Mouse (Mus musculus) MEL (cell line): ENCODE measurements around the gene Gm20696. TPM values are rescaled to one million over a fixed set of nuclear protein-coding genes. Genes with fewer than 3 reads are reported as not detected.

ENCODE experiments used
- DNase-seq: peaks from one replicate; pipeline ENCODE4 v3.0.0; 2011; ENCODE audit warnings: low read depth, low spot score
- H3K27ac ChIP-seq: 2 replicates; pipeline ENCODE4 v1.5.1; 2012; ENCODE audit warnings: low read depth, mild to moderate bottlenecking, control low read depth, low read length, moderate library complexity; ENCODE audit not compliant: control insufficient read depth
- H3K27me3 ChIP-seq, 2 experiments: fragments of 150-350 bp in 1 of 2; sonication (generic) in 1 of 2; 2 replicates each; pipeline ENCODE4 v1.6.1; 2012; ENCODE audit warnings: low read length in 2 of 2, mild to moderate bottlenecking in 2 of 2, improper control_type of control experiment in 1 of 2, moderate library complexity in 1 of 2; ENCODE audit not compliant: insufficient read depth in 2 of 2, control insufficient read depth in 1 of 2
- H3K36me3 ChIP-seq, 2 experiments: 2 replicates each; pipeline ENCODE4 v1.6.1; 2012 to 2014; ENCODE audit warnings: low read length in 2 of 2, improper control_type of control experiment in 1 of 2, inconsistent platforms in 1 of 2, mild to moderate bottlenecking in 1 of 2; ENCODE audit not compliant: insufficient read depth in 2 of 2, control insufficient read depth in 1 of 2
- H3K4me1 ChIP-seq, 2 experiments: fragments of 150-350 bp in 1 of 2; sonication (generic) in 1 of 2; 2 replicates each; pipeline ENCODE4 v1.6.1; 2012; ENCODE audit warnings: low read length in 2 of 2, improper control_type of control experiment in 1 of 2, mild to moderate bottlenecking in 1 of 2; ENCODE audit not compliant: insufficient read depth in 2 of 2, control insufficient read depth in 1 of 2
- H3K4me3 ChIP-seq, 2 experiments: fragments of 150-350 bp in 1 of 2; sonication (generic) in 1 of 2; 2 replicates each; pipeline ENCODE4 v1.5.1; 2012; ENCODE audit warnings: low read depth in 2 of 2, low read length in 2 of 2, mild to moderate bottlenecking in 2 of 2, moderate library complexity in 2 of 2, control low read depth in 1 of 2, improper control_type of control experiment in 1 of 2; ENCODE audit not compliant: control insufficient read depth in 1 of 2, insufficient read depth in 1 of 2
- H3K79me2 ChIP-seq: 2 replicates; pipeline ENCODE4 v1.6.1; 2012; ENCODE audit warnings: mild to moderate bottlenecking, low read length, moderate library complexity; ENCODE audit not compliant: control insufficient read depth, poor library complexity, insufficient read depth
- H3K9ac ChIP-seq: 2 replicates; pipeline ENCODE4 v1.6.1; 2012; ENCODE audit warnings: low read depth, mild to moderate bottlenecking, control low read depth, low read length, moderate library complexity; ENCODE audit not compliant: control insufficient read depth, poor library complexity, severe bottlenecking
- H3K9me3 ChIP-seq: fragments of 150-350 bp; sonication (generic); replicated peaks from 2 replicates; pipeline ENCODE4 v1.6.1; 2012; ENCODE audit warnings: mild to moderate bottlenecking, low read length, improper control_type of control experiment, moderate library complexity; ENCODE audit not compliant: insufficient read depth
- BHLHE40 ChIP-seq: IDR thresholded peaks from 2 replicates; pipeline ENCODE4 v1.6.1; 2012; ENCODE audit warnings: low read depth, mild to moderate bottlenecking, inconsistent platforms, low read length, improper control_type of control experiment, borderline replicate concordance
- CHD1 ChIP-seq: IDR thresholded peaks from 2 replicates; pipeline ENCODE4 v1.6.1; 2012; ENCODE audit warnings: low read depth, mild to moderate bottlenecking, inconsistent platforms, low read length, improper control_type of control experiment
- CHD2 ChIP-seq: IDR thresholded peaks from 2 replicates; pipeline ENCODE4 v1.6.1; 2011; ENCODE audit warnings: low read length, improper control_type of control experiment
- CTCF ChIP-seq, 3 experiments: IDR thresholded peaks in 2 of 3; conservative IDR thresholded peaks in 1 of 3; 2 replicates each; pipeline ENCODE4 v1.5.1; 2011 to 2012; ENCODE audit warnings: low read length in 3 of 3, low read depth in 2 of 3, mild to moderate bottlenecking in 2 of 3, improper control_type of control experiment in 1 of 3, inconsistent platforms in 1 of 3, mixed read lengths in 1 of 3, moderate library complexity in 1 of 3; ENCODE audit not compliant: control insufficient read depth in 1 of 3, insufficient read depth in 1 of 3, poor library complexity in 1 of 3, severe bottlenecking in 1 of 3
- ELF1 ChIP-seq: IDR thresholded peaks from 2 replicates; pipeline ENCODE4 v1.6.1; 2014; ENCODE audit warnings: low read depth, mild to moderate bottlenecking, inconsistent platforms, low read length, improper control_type of control experiment, moderate library complexity
- EP300 ChIP-seq, 2 experiments: IDR thresholded peaks; 2 replicates each; pipeline ENCODE4 v1.6.1; 2011; ENCODE audit warnings: improper control_type of control experiment in 2 of 2, low read length in 2 of 2, low read depth in 1 of 2, mild to moderate bottlenecking in 1 of 2
- ETS1 ChIP-seq: IDR thresholded peaks from 2 replicates; pipeline ENCODE4 v1.6.1; 2012; ENCODE audit warnings: low read depth, mild to moderate bottlenecking, inconsistent platforms, low read length, improper control_type of control experiment, moderate library complexity
- GABPA ChIP-seq: IDR thresholded peaks from 2 replicates; pipeline ENCODE4 v1.6.1; 2012; ENCODE audit warnings: low read depth, mild to moderate bottlenecking, inconsistent platforms, low read length, improper control_type of control experiment, moderate library complexity
- GATA1 ChIP-seq: IDR thresholded peaks from 2 replicates; pipeline ENCODE4 v1.6.1; 2011; ENCODE audit warnings: low read depth, low read length, improper control_type of control experiment
- HCFC1 ChIP-seq: IDR thresholded peaks from 2 replicates; pipeline ENCODE4 v1.6.1; 2012; ENCODE audit warnings: low read depth, mild to moderate bottlenecking, inconsistent platforms, low read length, improper control_type of control experiment, moderate library complexity
- JUND ChIP-seq: IDR thresholded peaks from 2 replicates; pipeline ENCODE4 v1.6.1; 2011; ENCODE audit warnings: low read depth, mild to moderate bottlenecking, improper control_type of control experiment, low read length
- KAT2A ChIP-seq: conservative IDR thresholded peaks from 2 replicates; pipeline ENCODE4 v1.6.1; 2012; ENCODE audit warnings: low read depth, low read length, improper control_type of control experiment, inconsistent platforms
- MAFK ChIP-seq: IDR thresholded peaks from 2 replicates; pipeline ENCODE4 v1.6.1; 2011; ENCODE audit warnings: low read depth, mild to moderate bottlenecking, low read length, improper control_type of control experiment, borderline replicate concordance
- MAX ChIP-seq: IDR thresholded peaks from 2 replicates; pipeline ENCODE4 v1.6.1; 2011; ENCODE audit warnings: low read length, improper control_type of control experiment
- MEF2A ChIP-seq: IDR thresholded peaks from 2 replicates; pipeline ENCODE4 v1.6.1; 2014; ENCODE audit warnings: low read depth, mild to moderate bottlenecking, inconsistent platforms, low read length, improper control_type of control experiment; ENCODE audit not compliant: poor library complexity, insufficient replicate concordance, severe bottlenecking; ENCODE audit errors: extremely low read depth
- MXI1 ChIP-seq: IDR thresholded peaks from 2 replicates; pipeline ENCODE4 v1.6.1; 2011; ENCODE audit warnings: mild to moderate bottlenecking, low read depth, low read length, improper control_type of control experiment
- MYB ChIP-seq: IDR thresholded peaks from 2 replicates; pipeline ENCODE4 v1.6.1; 2011; ENCODE audit warnings: mild to moderate bottlenecking, low read depth, low read length, improper control_type of control experiment
- NELFE ChIP-seq: IDR thresholded peaks from 2 replicates; pipeline ENCODE4 v1.6.1; 2011; ENCODE audit warnings: low read depth, low read length, improper control_type of control experiment
- POLR2A ChIP-seq, 2 experiments: IDR thresholded peaks; 2 replicates each; pipeline ENCODE4 v1.6.1; 2011 to 2012; ENCODE audit warnings: low read length in 2 of 2, mild to moderate bottlenecking in 2 of 2, control low read depth in 1 of 2, improper control_type of control experiment in 1 of 2, low read depth in 1 of 2, moderate library complexity in 1 of 2; ENCODE audit not compliant: control insufficient read depth in 1 of 2, insufficient read depth in 1 of 2, poor library complexity in 1 of 2
- POLR2AphosphoS5 ChIP-seq: IDR thresholded peaks from 2 replicates; pipeline ENCODE4 v1.6.1; 2012; ENCODE audit warnings: low read depth, borderline replicate concordance, mild to moderate bottlenecking, inconsistent platforms, low read length, moderate library complexity, mixed read lengths
- SIN3A ChIP-seq: IDR thresholded peaks from 2 replicates; pipeline ENCODE4 v1.6.1; 2012; ENCODE audit warnings: low read length, improper control_type of control experiment, inconsistent platforms
- TAL1 ChIP-seq: IDR thresholded peaks from 2 replicates; pipeline ENCODE4 v1.6.1; 2012; ENCODE audit warnings: mild to moderate bottlenecking, inconsistent platforms, low read length, moderate library complexity, mixed read lengths
- UBTF ChIP-seq: IDR thresholded peaks from 2 replicates; pipeline ENCODE4 v1.6.1; 2012; ENCODE audit warnings: low read depth, mild to moderate bottlenecking, inconsistent platforms, low read length, improper control_type of control experiment, moderate library complexity, borderline replicate concordance; ENCODE audit not compliant: insufficient read depth
- ZC3H11A ChIP-seq: IDR thresholded peaks from 2 replicates; pipeline ENCODE4 v1.6.1; 2012; ENCODE audit warnings: low read depth, mild to moderate bottlenecking, inconsistent platforms, low read length, improper control_type of control experiment
- ZKSCAN1 ChIP-seq: IDR thresholded peaks from 2 replicates; pipeline ENCODE4 v1.6.1; 2012; ENCODE audit warnings: low read depth, mild to moderate bottlenecking, inconsistent platforms, low read length, improper control_type of control experiment, moderate library complexity
- ZNF384 ChIP-seq: IDR thresholded peaks from 2 replicates; pipeline ENCODE4 v1.6.1; 2012; ENCODE audit warnings: low read depth, mild to moderate bottlenecking, inconsistent platforms, low read length, improper control_type of control experiment
- polyA plus RNA-seq, 2 experiments: library from polyadenylated mRNA; stranded (reverse) in 1 of 2; unstranded in 1 of 2; fragments of >175 nt in 1 of 2; fragments of >200 nt in 1 of 2; gene quantifications; 2 replicates each; pipeline versions ENCODE4 v1.2.1 to v1.2.4; 2012; ENCODE audit warnings: low replicate concordance in 2 of 2, low read depth in 1 of 2; ENCODE audit not compliant: insufficient read length in 2 of 2, insufficient read depth in 1 of 2, missing spikeins in 1 of 2
- total RNA-seq: library from RNA; depleted of rRNA; stranded (reverse); fragments of 300-350 nt; gene quantifications from 2 replicates; pipeline ENCODE4 v1.2.3, GENCODE M21; 2012

Gm20696 gene
- total and polyA plus RNA-seq, 3 experiments, result 0.07 to 0.39 TPM; not detected in 1

DNA sequence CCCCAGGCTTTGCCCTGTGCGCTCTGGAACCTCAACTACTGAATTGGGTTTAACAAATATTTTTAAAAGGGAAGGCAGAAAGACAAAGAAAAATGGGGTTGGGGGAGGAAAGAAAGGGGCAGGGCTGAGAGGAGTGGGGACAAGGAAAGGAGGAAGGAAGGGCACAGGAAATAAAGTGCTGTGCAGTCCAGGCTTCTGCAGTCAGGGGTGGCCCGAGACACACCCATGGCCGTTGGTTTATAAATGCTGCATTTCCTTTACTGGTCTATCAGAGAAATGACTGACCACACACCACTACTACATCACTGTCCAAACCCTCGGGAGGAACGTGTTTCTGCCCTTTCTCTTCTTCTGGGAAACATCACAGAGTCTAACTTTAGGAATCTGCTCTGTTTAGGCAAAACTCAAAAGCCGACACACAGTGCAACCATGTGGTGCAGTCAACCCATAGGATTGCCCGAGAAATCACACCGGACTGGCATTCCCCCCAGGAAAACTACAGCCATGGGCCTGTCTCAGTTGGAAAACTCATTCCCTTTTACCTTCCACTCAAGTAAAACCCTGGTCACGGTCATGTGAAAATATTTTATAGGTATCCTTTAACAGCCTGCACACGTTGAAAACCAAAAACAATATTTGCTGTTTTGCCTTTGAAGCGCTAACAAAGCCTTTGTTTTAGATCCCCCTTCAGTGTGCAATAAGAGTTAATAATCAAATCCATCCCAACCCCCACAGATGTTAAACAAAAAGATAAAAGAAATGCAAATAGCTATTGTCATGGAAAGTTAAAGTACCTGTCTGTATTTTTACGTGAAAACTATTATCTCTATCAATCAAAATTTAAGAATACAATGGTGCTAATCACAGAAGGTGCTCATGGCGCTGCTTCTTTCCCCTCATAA lies 402.2 kb downstream of the Gm20696 start:
- no peak overlapping the region for H3K4me3 ChIP-seq
- peaks cover 0 to 3% of the 10 kb centered on the region in 2 experiments; a peak in 1 of 4 replicates for H3K4me1 ChIP-seq
- no peak for DNase-seq
- no peak overlapping the region for H3K27ac ChIP-seq
- TF ChIP-seq UBTF (no peak), GABPA (no peak), GATA1 (no peak), KAT2A (no peak), JUND (no peak), BHLHE40 (no peak), SIN3A (no peak), MEF2A (no peak), TAL1 (no peak), POLR2A (IDR thresholded peaks at IDR 0.05; ENCODE audit: control insufficient read depth in 1 of 2, insufficient read depth in 1 of 2, low read depth in 1 of 2, low read length in 2 of 2, poor library complexity in 1 of 2) (no peak), NELFE (no peak)
- H3K79me2 ChIP-seq, result no peaks in the 10 kb centered on the region
- no peaks in the 10 kb centered on the region for H3K9me3 ChIP-seq
- no peaks in the 10 kb centered on the region for H3K36me3 ChIP-seq
- no peaks in the 10 kb centered on the region for H3K27me3 ChIP-seq
- H3K9ac ChIP-seq, result no peak overlapping the region

DNA sequence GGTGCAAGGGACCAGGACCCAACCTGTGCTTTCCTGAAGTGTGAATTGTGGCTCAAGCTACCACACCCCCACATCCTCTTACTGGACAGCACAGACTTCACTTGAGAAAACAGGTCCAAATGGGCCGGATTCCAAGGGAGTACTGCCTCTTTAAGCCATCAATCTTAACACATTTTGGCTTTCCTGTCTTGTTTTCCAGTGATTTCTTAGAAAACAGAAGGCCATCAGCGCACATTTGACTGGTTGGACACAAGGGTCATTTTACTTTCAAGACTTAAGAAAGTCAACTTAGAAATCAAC lies 402.8 kb downstream of the Gm20696 start:
- no peak for DNase-seq
- no peak overlapping the region for H3K27ac ChIP-seq
- no peak for TF ChIP-seq ELF1
- no peak for TF ChIP-seq ZC3H11A
- no peak for TF ChIP-seq CHD2
- no peak for TF ChIP-seq JUND
- no peak for TF ChIP-seq TAL1
- no peak for TF ChIP-seq ETS1
- TF ChIP-seq CHD1, result no peak
- TF ChIP-seq HCFC1, result no peak
- TF ChIP-seq ZNF384, result no peak
- TF ChIP-seq EP300 (IDR thresholded peaks at IDR 0.05; ENCODE audit: low read depth in 1 of 2, low read length in 2 of 2), result no peak
- no peak for TF ChIP-seq MAX
- TF ChIP-seq ZKSCAN1, result no peak
- no peak for TF ChIP-seq MAFK
- no peak for TF ChIP-seq POLR2A (IDR thresholded peaks at IDR 0.05; ENCODE audit: control insufficient read depth in 1 of 2, insufficient read depth in 1 of 2, low read depth in 1 of 2, low read length in 2 of 2, poor library complexity in 1 of 2)
- no peak for TF ChIP-seq CTCF (IDR thresholded peaks at IDR 0.05 in 2 of 3, conservative IDR thresholded peaks at IDR 0.05 in 1 of 3; ENCODE audit: control insufficient read depth in 1 of 3, insufficient read depth in 1 of 3, low read depth in 2 of 3, low read length in 3 of 3, poor library complexity in 1 of 3, severe bottlenecking in 1 of 3)
- TF ChIP-seq POLR2AphosphoS5, result no peak
- no peak for TF ChIP-seq MYB
- no peak for TF ChIP-seq MXI1
- no peak for TF ChIP-seq BHLHE40
- TF ChIP-seq GABPA, result no peak
- peaks cover 0 to 3% of the 10 kb centered on the region in 2 experiments; a peak in 1 of 4 replicates for H3K4me1 ChIP-seq
- H3K9ac ChIP-seq, result no peak overlapping the region
- H3K27me3 ChIP-seq, result no peaks in the 10 kb centered on the region
- no peaks in the 10 kb centered on the region for H3K9me3 ChIP-seq
- no peak overlapping the region for H3K4me3 ChIP-seq
- no peaks in the 10 kb centered on the region for H3K36me3 ChIP-seq
- no peaks in the 10 kb centered on the region for H3K79me2 ChIP-seq
